6 mouse cellular contexts compared by ENCODE assay signal in the genomic region with DNA sequence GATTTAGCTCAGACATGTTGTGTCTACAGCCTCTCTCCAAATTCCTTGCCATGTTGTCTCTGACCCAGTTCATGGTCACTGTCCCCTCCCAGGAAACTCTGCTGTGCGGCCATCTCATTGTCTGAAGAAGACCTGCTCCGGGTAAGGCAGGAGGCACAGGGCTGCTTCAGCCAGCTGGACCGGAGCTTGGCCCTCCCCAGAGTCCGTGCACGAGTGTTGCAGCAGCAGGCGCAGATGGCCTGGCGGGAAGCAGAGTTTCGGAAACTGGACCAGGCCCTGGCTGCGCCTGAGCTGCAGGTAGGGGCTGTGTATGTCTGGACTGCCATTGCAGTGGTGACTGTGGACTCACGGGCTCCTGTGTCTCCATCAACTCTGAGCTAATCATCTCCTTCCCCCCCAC. TPM values are rescaled to one million over a fixed set of nuclear protein-coding genes. Genes with fewer than 3 reads are reported as not detected.
"Had no signal": no experiment of that assay in that cellular context is flagged by ENCODE, and none has a peak within 500 bp of the region (broad histone marks: within the 10 kb centered on the region; RNA-seq: fewer than 3 reads in every experiment).

No protein-coding gene starts in this region.

- DNase-seq: lung, adult 18-20 months; right cerebral cortex, postnatal 4 days; spleen, adult 18-20 months; thymus, adult 18-20 months; thymus, postnatal 25 days had no signal

RNA-seq across cellular contexts. Expression of a gene that starts 53.6 kb away (rescaled TPM):
- total RNA-seq: megakaryocyte-erythroid progenitor cell, adult 5-6 weeks had no signal

RNA-seq across cellular contexts. Expression of a gene that starts 55.2 kb away (rescaled TPM):
- total RNA-seq: megakaryocyte-erythroid progenitor cell, adult 5-6 weeks had no signal
